Mouse (Mus musculus) kidney, adult 2 months (tissue): ENCODE data around the gene Duxbl1.
"Not testable (repeated sequence)": the region's sequence is repeated elsewhere in the genome, so short reads cannot be mapped to it uniquely, and the experiment has no call there.

Experiments used
- CTCF ChIP-seq: fragments of 200-500 bp; conservative IDR thresholded peaks from 2 replicates; pipeline ENCODE4 v1.5.1; 2011; ENCODE audit warnings: low read depth, mild to moderate bottlenecking, control low read depth, low read length, moderate library complexity, mixed read lengths; ENCODE audit not compliant: insufficient read depth, insufficient read length
- POLR2A ChIP-seq: fragments of 200-500 bp; IDR thresholded peaks from one replicate; pipeline ENCODE4 v1.6.1; 2011; ENCODE audit warnings: low read depth, low read length, control low read depth

GRCm38 (mm10) chr14:26034364-26034763, 56.0 kb downstream of the Duxbl1 start:
- not testable (repeated sequence) for TF ChIP-seq POLR2A, CTCF
